Mouse (Mus musculus) granulocyte monocyte progenitor cell, adult 5-6 weeks (primary cell): Measurements from ENCODE around the gene Zfp385a. TPM values are rescaled to one million over a fixed set of nuclear protein-coding genes. Genes with fewer than 3 reads are reported as not detected.
"Not testable (repeated sequence)": the region's sequence is repeated elsewhere in the genome, so short reads cannot be mapped to it uniquely, and the experiment has no call there.

ENCODE experiments used
- ATAC-seq: replicated peaks from 2 replicates; pipeline ENCODE4 v1.8.0; 2016; ENCODE audit warnings: mild to moderate bottlenecking, moderate TSS enrichment, inconsistent platforms; ENCODE audit not compliant: poor library complexity, severe bottlenecking
- total RNA-seq, 2 experiments: library from RNA; stranded (forward) in 1 of 2; stranded (reverse) in 1 of 2; fragments of 200-712, 200-1000 nt in 1 of 2; fragments of >200 nt in 1 of 2; fragmentation: Nextera tagmentation in 1 of 2; gene quantifications; 2 replicates each; pipeline ENCODE4 v1.2.3; 2014 to 2017

Gene Zfp385a
- total RNA-seq, 2 experiments from 2014 or later, result 1.8 to 17.5 TPM

GRCm38 (mm10) chr15:103297313-103297712 lies 42.6 kb downstream of the Zfp385a start:
- ATAC-seq, result no peak

- no peak for ATAC-seq
Measured at GRCm38 (mm10) chr15:103295851-103296250, 44.0 kb downstream of the Zfp385a start.

GRCm38 (mm10) chr15:103294649-103295048 lies 45.2 kb downstream of the Zfp385a start:
- no peak for ATAC-seq

GRCm38 (mm10) chr15:103293375-103293774 lies 46.5 kb downstream of the Zfp385a start:
- no peak for ATAC-seq

GRCm38 (mm10) chr15:103292673-103293345 lies 47.1 kb downstream of the Zfp385a start:
- ATAC-seq, result no peak

- no peak for ATAC-seq
Measured at GRCm38 (mm10) chr15:103290843-103291242, 49.0 kb downstream of the Zfp385a start.

DNA sequence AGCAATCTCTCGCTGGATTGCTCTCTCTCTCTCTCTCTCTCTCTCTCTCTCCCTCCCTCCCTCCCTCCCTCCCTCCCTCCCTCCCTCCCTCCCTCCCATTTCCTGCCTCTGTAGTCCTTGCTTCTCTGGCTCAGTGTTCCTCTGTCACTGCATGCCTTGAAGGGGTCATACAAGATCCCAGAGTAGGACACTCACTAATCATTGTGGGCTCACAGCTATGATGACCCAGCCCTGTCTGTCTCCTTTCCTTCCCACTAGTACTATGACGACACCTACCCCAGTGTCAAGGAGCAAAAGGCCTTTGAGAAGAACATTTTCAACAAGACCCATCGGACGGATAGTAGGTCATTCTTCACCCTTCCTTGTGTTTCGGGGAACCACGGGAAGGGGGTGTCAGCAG lies 49.5 kb downstream of the Zfp385a start:
- no peak for ATAC-seq

DNA sequence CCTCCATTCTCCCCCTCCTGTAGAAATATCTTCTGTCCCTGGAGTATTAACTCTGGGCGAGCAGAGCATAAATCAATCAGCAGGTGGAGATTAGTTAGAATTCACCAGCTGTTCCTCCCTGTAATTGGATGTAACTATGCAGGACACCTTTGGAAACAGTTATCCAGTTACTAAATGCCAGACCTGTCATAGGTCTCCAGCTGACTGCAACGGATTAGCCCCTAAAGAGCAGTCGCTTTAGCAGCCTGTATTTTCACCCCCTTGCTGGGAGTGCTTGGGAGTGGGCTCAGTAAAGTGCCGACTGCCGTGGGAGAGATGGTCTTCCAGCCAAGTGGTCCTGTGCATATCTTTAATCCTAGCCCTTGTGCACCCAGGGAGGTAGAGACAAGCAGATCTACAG lies 50.3 kb downstream of the Zfp385a start:
- ATAC-seq, result no peak

DNA sequence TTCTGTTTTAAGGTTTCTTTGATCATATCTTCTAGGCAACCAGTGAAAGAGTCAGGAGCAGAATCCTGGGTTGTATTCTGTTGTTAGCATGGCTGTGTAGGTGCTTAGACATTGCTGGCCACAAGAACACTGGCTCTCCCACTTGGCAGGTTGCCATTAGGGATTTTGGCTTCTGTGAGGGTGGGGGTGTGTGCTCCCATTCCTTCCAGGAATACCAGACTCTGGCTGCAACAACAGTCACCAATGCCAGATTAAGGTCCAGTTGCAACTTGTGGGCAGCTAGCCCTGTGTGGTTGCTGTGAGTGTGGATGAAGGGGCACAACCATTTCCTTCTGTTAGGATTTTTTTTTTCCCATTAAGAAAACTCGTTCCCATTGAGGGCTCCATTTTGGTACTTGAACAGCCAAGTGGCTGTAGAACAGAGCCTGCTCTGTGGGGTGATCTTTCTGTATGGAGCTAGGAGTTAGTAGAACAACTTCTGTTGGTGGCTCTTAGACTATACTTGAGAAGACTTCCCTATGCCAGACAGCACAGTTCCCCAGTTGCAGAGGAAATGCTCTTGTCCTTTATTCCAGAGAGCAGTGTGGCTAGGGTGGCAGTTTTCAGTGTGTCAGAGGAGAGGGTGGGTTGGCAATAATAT lies 54.0 kb downstream of the Zfp385a start:
- no peak for ATAC-seq

DNA sequence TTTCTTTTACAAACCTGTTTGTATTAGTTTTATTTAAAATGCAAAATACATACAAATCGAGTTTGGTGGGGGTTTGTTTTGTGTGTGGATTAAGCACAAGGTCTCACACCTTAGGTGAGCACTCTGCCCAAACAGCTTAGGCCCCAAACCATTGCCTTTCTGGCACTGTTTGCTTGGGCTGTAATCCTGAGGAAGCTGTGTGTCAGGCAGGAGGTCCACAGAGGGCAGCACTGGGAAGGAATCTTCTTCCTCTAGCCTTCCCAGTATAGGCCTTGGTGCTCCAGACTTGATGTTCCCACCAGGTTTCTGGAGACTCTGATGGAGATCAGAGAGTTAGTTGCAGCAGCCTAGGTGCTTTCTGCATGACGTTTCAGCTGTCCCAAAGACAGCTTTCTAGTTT lies 55.2 kb downstream of the Zfp385a start:
- no peak for ATAC-seq

GRCm38 (mm10) chr15:103284066-103284465 lies 55.8 kb downstream of the Zfp385a start:
- peak; percentile 52; the same call in 1 of the 2 replicates for ATAC-seq

GRCm38 (mm10) chr15:103281465-103282205 lies 58.3 kb downstream of the Zfp385a start:
- no peak for ATAC-seq

- ATAC-seq, result peak; percentile 85
Measured at GRCm38 (mm10) chr15:103280817-103281464, 59.0 kb downstream of the Zfp385a start.

GRCm38 (mm10) chr15:103279750-103280149 lies 60.1 kb downstream of the Zfp385a start:
- ATAC-seq, result no peak

DNA sequence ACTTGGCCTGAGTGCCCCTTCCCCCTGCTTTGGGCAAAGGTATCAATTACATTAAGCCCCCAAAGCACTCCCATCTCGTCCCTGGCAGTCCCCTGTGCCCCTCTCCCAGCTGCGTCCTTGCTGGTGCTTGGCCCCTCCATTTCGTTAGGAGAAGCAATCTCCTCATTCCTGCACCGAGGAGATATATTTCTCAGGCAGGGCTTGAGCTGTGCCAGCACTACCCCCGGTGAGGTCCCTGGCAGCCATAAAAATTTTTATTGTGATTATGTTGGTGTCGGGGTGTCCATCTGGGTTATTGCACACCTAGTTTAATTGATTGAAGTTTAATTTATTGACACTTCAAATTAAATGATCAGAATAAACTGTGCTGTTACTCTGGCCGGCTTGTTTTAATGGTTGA lies 61.9 kb downstream of the Zfp385a start:
- no peak for ATAC-seq

DNA sequence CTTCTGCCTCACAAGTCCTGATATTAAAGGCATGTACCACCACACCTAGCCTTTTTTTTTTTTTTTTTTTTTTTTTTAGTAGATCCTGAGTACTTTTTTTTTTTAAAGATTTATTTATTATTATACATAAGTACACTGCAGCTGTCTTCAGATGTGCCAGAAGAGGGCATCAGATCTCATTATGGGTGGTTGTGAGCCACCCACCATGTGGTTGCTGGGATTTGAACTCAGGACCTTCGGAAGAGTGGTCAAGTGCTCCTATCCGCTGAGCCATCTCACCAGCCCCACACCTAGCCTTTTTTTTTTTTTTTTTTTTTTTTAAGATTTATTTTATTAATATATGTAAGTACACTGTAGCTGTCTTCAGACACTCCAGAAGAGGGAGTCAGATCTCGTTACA lies 64.0 kb downstream of the Zfp385a start:
- ATAC-seq, result not testable (repeated sequence)

GRCm38 (mm10) chr15:103272419-103273279 lies 67.2 kb downstream of the Zfp385a start, which contains the start of gene Copz1:
Copz1 (plus strand) TSS chr15:103272714.
- peak; percentile 93 for ATAC-seq

GRCm38 (mm10) chr15:103268903-103269302 lies 71.0 kb downstream of the Zfp385a start:
- ATAC-seq, result no peak; the same call in 1 of the 2 replicates

GRCm38 (mm10) chr15:103264794-103265193 lies 75.1 kb downstream of the Zfp385a start:
- no peak for ATAC-seq
